8 mouse cellular contexts compared by ENCODE assay signal in genomic region chr3:37724171-37724804, GRCm38 (mm10). TPM values are rescaled to one million over a fixed set of nuclear protein-coding genes. Genes with fewer than 3 reads are reported as not detected.
A peak's percentile ranks its signal among the peaks of the same experiment; 100 is the strongest.
DNase-seq lines count a peak whose midpoint lies in the region; ATAC-seq and TF ChIP-seq lines count a peak whose summit lies in the region.

Gene Gm5148 (minus strand): TSS chr3:37724490.

- H3K4me2 ChIP-seq in forebrain, postnatal 0 days (ENCODE audit: low read depth): peak within 1 kb of the TSS; percentile 85
- peak within 1 kb of the TSS; percentile 79 for H3K4me2 ChIP-seq in limb, embryonic 12.5 days
- peak within 1 kb of the TSS; percentile 54 for H3K4me2 ChIP-seq in midbrain, embryonic 11.5 days

- H3K27ac ChIP-seq in forebrain, postnatal 0 days (ENCODE audit: low read depth, low read length): peak within 1 kb of the TSS; percentile 72
- H3K27ac ChIP-seq in limb, embryonic 12.5 days: peak within 1 kb of the TSS; percentile 87
- H3K27ac ChIP-seq in midbrain, embryonic 11.5 days (ENCODE audit: low read depth, low read length): peak within 1 kb of the TSS; percentile 1; the same call in 1 of the 2 replicates

- DNase-seq in cerebellum, adult 11 months: peak; percentile 86
- DNase-seq in forebrain, postnatal 0 days: peak; percentile 75
- peak; percentile 95 to 96 for DNase-seq in kidney, adult 8-10 months
- DNase-seq in midbrain, embryonic 11.5 days (ENCODE audit: low spot score, missing footprints): peak; percentile 90
- peak; percentile 47 for DNase-seq in right cerebral cortex, postnatal 4 days
- no peak for DNase-seq in gastrocnemius, postnatal 25 days

- 3% methylated on average over 24 of the region's 24 CpGs for WGBS in forebrain, postnatal 0 days
- WGBS in limb, embryonic 12.5 days: under 1% methylated on average over 24 of the region's 24 CpGs
- WGBS in midbrain, embryonic 11.5 days: 3% methylated on average over 24 of the region's 24 CpGs

- no peak for TF ChIP-seq CTCF in E14TG2a.4 (conservative IDR thresholded peaks at IDR 0.05; ENCODE audit: low read length)
- TF ChIP-seq CTCF in forebrain, postnatal 0 days (IDR thresholded peaks at IDR 0.05; ENCODE audit: low read depth): 0 out of 2 replicates have a peak, but pooled peaks have one; percentile 31

- ATAC-seq in forebrain, postnatal 0 days: peak; percentile 80
- peak; percentile 75 for ATAC-seq in limb, embryonic 12.5 days (ENCODE audit: insufficient number of reproducible peaks, insufficient read depth, low FRiP score, low TSS enrichment, low read depth)
- ATAC-seq in midbrain, embryonic 11.5 days (ENCODE audit: low FRiP score): peak; percentile 45

- H3K4me3 ChIP-seq in E14TG2a.4 (replicated peaks; ENCODE audit: low read length): peak within 1 kb of the TSS; percentile 69
- H3K4me3 ChIP-seq in forebrain, postnatal 0 days (ENCODE audit: low read depth, low read length): peak within 1 kb of the TSS; percentile 45
- H3K4me3 ChIP-seq in limb, embryonic 12.5 days (replicated peaks): peak within 1 kb of the TSS; percentile 46
- peak within 1 kb of the TSS; percentile 29 for H3K4me3 ChIP-seq in midbrain, embryonic 11.5 days (ENCODE audit: low read depth, low read length)

- H3K4me1 ChIP-seq in E14TG2a.4 (replicated peaks; ENCODE audit: low read depth, low read length): peaks cover 30% of the 10 kb centered on the region
- H3K4me1 ChIP-seq in forebrain, postnatal 0 days (ENCODE audit: insufficient read depth): peaks cover 17% of the 10 kb centered on the region
- H3K4me1 ChIP-seq in limb, embryonic 12.5 days (replicated peaks): peaks cover 41% of the 10 kb centered on the region
- peaks cover 12% of the 10 kb centered on the region for H3K4me1 ChIP-seq in midbrain, embryonic 11.5 days (ENCODE audit: control insufficient read depth, insufficient read depth, low read length)

- peaks cover 71% of the 10 kb centered on the region for H3K27me3 ChIP-seq in E14TG2a.4 (ENCODE audit: insufficient read depth, low read length)
- no peaks in the 10 kb centered on the region; the same call in 1 of the 2 replicates for H3K27me3 ChIP-seq in forebrain, postnatal 0 days (ENCODE audit: insufficient read depth, low read length)
- H3K27me3 ChIP-seq in limb, embryonic 12.5 days: no peaks in the 10 kb centered on the region
- H3K27me3 ChIP-seq in midbrain, embryonic 11.5 days (ENCODE audit: control insufficient read depth, insufficient read depth, low read length): peaks cover 8% of the 10 kb centered on the region

- no peaks in the 10 kb centered on the region for H3K9me3 ChIP-seq in E14TG2a.4 (ENCODE audit: low read length)
- no peaks in the 10 kb centered on the region for H3K9me3 ChIP-seq in forebrain, postnatal 0 days (ENCODE audit: low read length)
- H3K9me3 ChIP-seq in limb, embryonic 12.5 days: no peaks in the 10 kb centered on the region
- H3K9me3 ChIP-seq in midbrain, embryonic 11.5 days (ENCODE audit: control insufficient read depth, low read length): no peaks in the 10 kb centered on the region

- peak within 1 kb of the TSS; percentile 54 for H3K9ac ChIP-seq in forebrain, postnatal 0 days
- H3K9ac ChIP-seq in limb, embryonic 12.5 days (replicated peaks): peak within 1 kb of the TSS; percentile 51
- peak within 1 kb of the TSS; percentile 46 for H3K9ac ChIP-seq in midbrain, embryonic 11.5 days (ENCODE audit: low read length)

- no peaks in the 10 kb centered on the region for H3K36me3 ChIP-seq in E14TG2a.4 (ENCODE audit: insufficient read depth, low read length)
- H3K36me3 ChIP-seq in forebrain, postnatal 0 days (ENCODE audit: insufficient read depth): no peaks in the 10 kb centered on the region
- H3K36me3 ChIP-seq in limb, embryonic 12.5 days: no peaks in the 10 kb centered on the region
- no peaks in the 10 kb centered on the region for H3K36me3 ChIP-seq in midbrain, embryonic 11.5 days (ENCODE audit: control insufficient read depth, insufficient read depth, low read length)

RNA-seq across cellular contexts. Expression of gene Gm5148, which starts in this region (rescaled TPM):
- 4.9 TPM in 2 replicates for total RNA-seq in forebrain, postnatal 0 days (2014; rRNA removed)
- 9.9 and 11.9 TPM in 2 replicates for polyA plus RNA-seq in forebrain, postnatal 0 days (2015; fragmentation: Nextera tagmentation; extraction: Ambion mirVana)
- polyA plus RNA-seq in limb, embryonic 12.5 days (2016; fragmentation: Nextera tagmentation; extraction: Ambion mirVana): 4.8 and 7.2 TPM in 2 replicates
- polyA plus RNA-seq in midbrain, embryonic 11.5 days (2014; fragmentation: Nextera tagmentation; extraction: Ambion mirVana): 1.9 and 3.7 TPM in 2 replicates
- total RNA-seq in gastrocnemius, postnatal 25 days (2021): under 1 TPM in 1 of 2 experiments, not detected in 1; 0.18 TPM

Comparison
In these comparisons a context has a peak if more than half of its experiments do, and no peak if none do; other contexts are left out.
1. H3K27ac ChIP-seq: peak in every context shown above with its lines; median percentile 87 in limb, embryonic 12.5 days; 72 in forebrain, postnatal 0 days; 1 in midbrain, embryonic 11.5 days.